Mouse (Mus musculus): ENCODE measurements around the gene Car14. TPM values are rescaled to one million over a fixed set of nuclear protein-coding genes. Genes with fewer than 3 reads are reported as not detected.
"Not testable (repeated sequence)": the region's sequence is repeated elsewhere in the genome, so short reads cannot be mapped to it uniquely, and the experiment has no call there.

Car14 gene
- total RNA-seq, 2 experiments from 2014 or later: 2.4 to 2.5 TPM

GRCm38 (mm10) chr3:95928261-95928657 is 23.8 kb upstream of the Car14 start:
- intact Hi-C loops (cut with DNase I): no loop called here
- DNase-seq: no peak

- intact Hi-C loops (cut with DNase I): no loop called here
- DNase-seq: no peak
Measured at GRCm38 (mm10) chr3:95925087-95925486, 20.6 kb upstream of the Car14 start.

DNA sequence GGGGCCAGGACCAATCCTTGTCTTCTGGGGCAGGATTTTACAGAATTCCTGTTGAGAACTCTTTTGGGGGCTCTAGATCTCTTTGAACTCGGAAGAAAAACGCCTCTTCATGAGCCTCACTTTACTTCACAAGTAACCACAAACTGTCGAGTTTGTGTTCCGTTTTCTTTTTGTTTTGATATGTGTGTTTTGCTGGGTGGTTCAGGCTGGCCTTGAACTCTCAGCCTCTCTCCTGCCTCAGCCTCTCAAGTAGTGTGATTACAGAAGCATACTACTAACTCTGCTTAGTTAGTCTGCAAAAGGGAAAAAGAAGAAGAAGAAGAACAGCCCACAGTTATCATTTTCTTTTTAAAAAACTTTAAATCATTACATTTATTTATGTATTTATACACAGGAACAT is 19.7 kb upstream of the Car14 start:
- DNase-seq: no peak
- intact Hi-C loops (cut with DNase I): no loop called here

DNA sequence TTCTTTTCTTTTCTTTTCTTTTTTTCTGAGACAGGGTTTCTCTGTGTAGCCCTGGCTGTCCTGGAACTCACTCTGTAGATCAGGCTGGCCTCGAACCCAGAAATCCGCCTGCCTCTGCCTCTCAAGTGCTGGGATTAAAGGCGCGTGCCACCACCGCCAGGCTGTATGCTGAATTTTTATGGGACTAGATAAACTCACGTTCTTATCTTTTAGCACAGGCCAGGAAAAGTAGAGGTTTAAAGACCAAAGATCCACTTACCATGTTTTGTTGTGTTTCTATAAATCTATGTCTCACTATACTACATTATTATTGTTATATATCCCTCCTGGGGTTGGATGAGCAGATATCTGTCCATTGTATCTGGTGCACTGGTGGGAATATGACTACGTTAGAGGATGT is 18.9 kb upstream of the Car14 start:
- DNase-seq; intact Hi-C loops (cut with DNase I): not testable (repeated sequence)

DNA sequence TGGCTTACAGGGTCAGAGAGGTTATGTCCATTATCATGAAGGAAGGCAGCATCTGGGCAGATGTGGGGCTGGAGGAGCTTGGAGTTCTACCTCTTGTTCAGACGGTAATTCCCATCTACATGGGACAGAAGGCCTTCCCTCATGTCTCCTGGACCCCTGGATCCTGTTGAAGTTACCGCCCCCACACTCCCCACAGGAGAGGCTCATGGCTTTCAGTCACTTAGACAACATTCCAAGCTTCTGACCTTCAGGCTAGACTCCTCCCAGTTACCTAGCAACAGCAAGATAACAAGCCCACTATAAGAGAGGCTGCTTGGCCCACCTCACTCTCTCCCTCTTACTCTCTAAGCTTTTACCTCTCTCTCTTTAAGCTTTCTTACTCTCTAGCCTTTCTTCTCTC is 16.0 kb upstream of the Car14 start:
- DNase-seq; intact Hi-C loops (cut with DNase I): not testable (repeated sequence)

GRCm38 (mm10) chr3:95916760-95917159 is 12.3 kb upstream of the Car14 start:
- intact Hi-C loops (cut with DNase I): no loop called here

DNA sequence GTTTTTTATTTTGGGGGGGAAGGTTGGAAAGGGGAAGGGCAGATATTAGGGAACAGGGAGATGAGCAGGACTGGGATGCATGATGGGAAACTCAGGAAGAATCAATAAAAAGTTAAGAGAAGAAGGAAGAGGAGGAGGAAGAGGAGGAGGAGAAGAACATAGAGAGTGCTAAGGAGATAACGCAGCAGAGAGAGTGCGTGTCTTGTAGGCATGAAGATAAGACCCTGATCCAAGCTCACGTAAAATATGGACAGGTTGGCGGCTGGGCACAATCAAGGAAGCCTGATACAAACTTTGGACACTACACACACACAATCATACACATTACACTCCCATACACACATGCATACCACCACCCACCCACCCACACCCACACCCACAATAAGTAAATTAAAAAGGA is 10.2 kb upstream of the Car14 start:
- no peak for DNase-seq
- intact Hi-C loops (cut with DNase I): no loop called here

More at GRCm38 (mm10) chr3:95916760-95917159, 12.3 kb upstream of the Car14 start:
- no peak for DNase-seq

- intact Hi-C loops (cut with DNase I): loop anchor here (1.0 kb wide), 1 partner anchor 25 kb away; the partner anchor contains the start of gene Ciart
- no peak for DNase-seq
Measured at GRCm38 (mm10) chr3:95907613-95908012, 3.1 kb upstream of the Car14 start.

DNA sequence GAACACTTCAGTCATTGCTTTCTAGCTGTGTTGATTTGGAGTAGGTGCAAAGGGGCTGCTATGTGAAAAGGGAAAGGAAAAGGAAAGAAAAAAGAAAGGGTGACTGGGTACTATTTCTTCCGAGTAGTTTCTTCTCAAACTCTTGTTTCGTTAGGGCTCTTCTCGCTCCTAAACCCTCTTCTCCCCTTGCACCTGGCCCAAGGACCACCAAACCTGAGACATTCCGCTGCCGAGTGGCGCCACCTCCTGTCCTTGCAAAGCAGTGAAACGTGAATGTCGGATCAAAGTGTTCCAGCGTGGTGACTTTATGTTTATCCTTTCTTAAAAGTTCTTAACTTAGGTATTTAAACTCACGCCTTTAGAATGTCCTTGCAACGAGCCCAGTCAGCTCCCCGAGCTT is 2.4 kb upstream of the Car14 start:
- peak; percentile 46 for DNase-seq
- intact Hi-C loops (cut with DNase I): loop anchor here (1.0 kb wide), 1 partner anchor 25 kb away; the partner anchor contains the start of gene Ciart

DNA sequence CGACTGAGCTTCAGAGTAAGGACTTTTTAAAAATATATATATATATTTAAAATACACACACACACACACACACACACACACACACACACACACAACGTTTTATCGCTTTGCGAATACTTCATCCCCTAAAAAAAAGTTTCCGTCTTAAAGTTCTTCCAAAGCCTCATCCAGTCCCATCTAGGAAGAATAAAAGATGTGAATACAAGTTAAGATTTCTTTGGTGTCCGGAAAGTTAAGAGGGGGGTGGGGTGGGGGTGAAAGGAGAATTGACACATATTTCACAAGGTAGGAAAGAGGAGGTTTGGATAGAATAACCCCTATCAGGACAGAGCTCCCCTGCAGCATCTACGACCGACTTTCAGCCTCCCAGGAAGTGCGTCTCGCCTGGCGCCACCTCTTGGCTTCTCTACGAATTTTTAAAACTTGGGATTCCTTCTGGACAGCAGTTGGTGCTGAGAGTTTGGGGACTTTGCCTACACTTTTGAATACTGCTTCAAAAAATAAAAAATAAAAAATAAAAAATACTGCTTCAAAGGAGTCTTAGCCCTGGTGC is 1.5 kb upstream of the Car14 start:
- peak; percentile 47 for DNase-seq
- intact Hi-C loops (cut with DNase I): no loop called here

- intact Hi-C loops (cut with DNase I): no loop called here
- peak; percentile 43 for DNase-seq
Measured at GRCm38 (mm10) chr3:95905146-95905939, 852 bp upstream of the Car14 start.

DNA sequence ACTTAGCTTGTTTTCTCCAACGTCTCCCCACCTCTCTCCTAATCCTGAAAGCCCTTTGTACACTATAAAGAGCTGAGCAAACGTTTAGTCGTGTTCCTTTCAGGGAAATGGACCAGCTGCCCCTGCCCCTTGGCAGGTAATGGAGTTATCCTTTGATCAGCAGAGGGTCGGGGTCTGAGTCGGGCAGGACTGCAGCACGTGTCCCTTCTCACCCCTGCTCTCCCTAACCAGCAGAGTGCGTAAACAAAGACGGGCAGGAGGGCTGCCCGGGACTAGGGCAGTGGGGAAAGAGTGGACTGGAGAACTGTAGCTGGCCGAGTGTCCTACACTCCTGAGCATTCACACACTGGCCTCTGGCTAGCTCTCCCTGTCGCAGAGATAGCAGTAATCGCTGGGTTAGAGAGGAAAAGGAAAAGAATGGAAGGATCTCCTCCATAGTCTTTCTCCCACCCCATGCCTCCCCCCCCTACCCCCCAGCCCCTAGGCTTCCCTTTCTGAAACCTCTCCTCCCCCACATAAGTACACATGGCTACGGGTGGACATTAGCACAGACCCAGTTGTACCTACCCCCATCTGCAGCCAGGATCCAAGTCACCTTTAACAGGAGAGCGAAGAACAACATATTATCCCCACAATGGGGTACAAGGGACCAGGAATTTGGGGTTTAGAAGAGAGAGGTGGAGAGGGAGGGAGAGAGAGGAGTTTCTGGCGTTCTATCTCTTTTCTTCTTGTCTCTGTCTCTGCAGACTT is 563 bp downstream of the Car14 start:
- no peak for DNase-seq
- intact Hi-C loops (cut with DNase I): no loop called here

DNA sequence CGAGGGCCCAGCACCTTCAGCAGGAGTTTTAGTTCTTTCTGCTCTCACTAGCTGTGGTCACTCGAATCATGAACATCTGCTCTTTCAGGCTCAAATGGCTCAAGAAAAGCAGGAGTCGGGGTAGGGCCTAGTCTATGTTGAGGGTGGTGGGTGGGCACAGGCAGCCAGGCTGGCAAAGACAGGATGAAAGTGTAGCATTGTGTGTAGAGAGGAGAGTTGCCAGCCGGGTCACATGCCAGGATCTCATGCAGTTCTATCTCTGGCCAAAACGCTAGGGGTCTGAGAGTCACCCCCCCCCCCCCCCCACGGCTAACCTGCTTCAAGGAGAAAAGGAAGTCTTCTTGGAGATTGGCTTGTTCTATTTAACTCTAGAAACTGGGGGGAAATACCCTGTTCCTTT is 1.8 kb downstream of the Car14 start:
- no peak for DNase-seq
- intact Hi-C loops (cut with DNase I): no loop called here

- intact Hi-C loops (cut with DNase I): no loop called here
- no peak for DNase-seq
Measured at GRCm38 (mm10) chr3:95902373-95902625, 2.2 kb downstream of the Car14 start.

DNA sequence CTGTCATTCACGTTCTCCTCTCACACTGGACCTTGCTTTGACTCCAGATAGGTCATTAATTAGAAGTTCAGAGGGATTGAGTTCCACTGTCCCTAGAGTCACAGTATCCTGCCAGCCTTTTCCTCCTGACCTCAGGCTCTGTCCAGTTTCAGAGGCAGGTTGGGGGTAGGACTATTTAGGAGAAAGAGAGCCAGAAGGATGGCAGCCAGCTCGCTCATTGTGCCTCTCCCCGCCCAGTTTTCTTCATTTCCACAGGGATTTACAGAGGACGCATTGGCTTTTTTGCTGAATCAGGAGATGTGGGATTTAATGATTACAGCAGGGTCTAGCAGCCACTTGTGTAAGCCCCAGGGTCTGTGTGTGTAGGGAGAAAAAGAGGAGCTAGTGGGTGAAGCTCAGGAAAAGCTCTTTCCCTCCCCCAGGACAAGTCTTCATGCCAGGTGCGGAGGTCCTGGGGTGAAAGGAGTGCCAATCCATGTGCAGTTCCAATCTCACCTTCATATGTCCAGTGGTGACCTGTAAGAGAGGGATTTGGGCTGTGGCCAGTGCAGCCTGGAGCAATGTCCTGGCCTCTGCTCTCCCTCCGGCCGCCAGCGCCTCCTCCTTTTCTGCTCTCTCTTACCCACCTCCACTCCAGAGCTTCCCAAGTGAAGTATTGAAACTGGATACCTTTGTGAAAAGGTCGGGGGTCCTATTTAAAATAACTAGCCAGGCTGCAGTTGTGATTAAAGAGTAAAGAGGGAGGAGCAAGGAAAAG is 2.7 kb downstream of the Car14 start:
- DNase-seq: no peak
- intact Hi-C loops (cut with DNase I): no loop called here

- DNase-seq: no peak
- intact Hi-C loops (cut with DNase I): no loop called here
Measured at GRCm38 (mm10) chr3:95899800-95900524, 4.5 kb downstream of the Car14 start.

DNA sequence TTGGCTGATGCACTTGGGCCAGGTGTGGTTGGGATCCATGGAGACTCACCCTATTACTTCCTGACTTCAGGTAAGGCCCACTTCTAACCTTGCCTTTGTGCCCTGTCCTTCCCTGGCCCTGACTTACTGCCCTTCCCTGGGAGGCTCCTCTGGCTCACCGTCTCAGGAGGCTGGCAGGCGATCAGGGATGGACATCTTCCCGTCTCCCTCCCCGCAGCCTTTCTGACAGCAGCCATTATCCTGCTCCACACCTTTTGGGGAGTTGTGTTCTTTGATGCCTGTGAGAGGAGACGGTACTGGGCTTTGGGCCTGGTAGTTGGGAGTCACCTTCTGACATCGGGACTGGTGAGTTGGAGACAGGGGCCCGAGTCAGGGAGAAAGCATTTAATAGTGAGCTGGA is 9.0 kb downstream of the Car14 start:
- DNase-seq; intact Hi-C loops (cut with DNase I): not testable (repeated sequence)

DNA sequence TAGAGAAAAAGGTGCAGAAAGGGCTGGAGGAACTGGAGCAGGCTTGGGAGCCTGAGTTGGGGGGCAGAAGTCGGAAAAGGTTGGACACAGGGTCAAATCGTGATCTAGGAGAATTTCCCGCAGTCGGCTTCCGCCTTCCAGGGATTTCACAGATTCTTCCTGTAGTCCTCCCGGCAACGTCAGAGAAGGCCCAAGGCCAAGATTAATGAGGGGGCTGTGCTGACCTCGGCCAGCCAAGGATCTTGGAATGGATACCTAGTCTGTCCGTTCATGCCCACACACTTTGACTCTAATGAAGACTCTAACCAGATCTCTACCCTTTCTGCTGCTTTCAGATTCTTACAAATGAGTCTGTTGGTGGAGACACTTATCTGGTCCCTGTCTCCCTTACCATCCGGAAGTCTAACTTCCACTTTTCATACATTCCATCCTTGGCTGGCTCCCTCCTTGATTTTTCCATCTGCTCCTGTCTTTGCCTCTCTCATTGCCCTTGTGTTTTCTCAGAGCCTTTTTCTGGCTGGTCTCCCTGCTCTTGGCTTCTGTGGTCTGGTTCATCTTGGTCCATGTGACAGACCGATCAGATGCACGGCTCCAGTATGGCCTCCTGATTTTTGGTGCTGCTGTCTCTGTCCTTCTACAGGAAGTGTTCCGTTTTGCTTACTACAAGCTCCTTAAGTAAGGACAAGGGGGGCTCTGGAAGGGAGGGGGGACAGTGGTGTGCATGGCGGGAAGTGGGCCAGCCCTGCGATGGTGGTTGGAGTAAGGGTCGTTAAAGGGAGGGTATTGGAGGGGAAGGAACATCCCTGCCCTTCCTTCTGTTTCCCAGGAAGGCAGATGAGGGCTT is 10.0 kb downstream of the Car14 start:
- intact Hi-C loops (cut with DNase I): no loop called here
- DNase-seq: peak; percentile 56

- intact Hi-C loops (cut with DNase I): not testable (repeated sequence)
Measured at GRCm38 (mm10) chr3:95893606-95894316, 10.7 kb downstream of the Car14 start, which contains the start of gene Aph1a. Aph1a (plus strand) TSS chr3:95893969.

More at GRCm38 (mm10) chr3:95893606-95894316, 10.7 kb downstream of the Car14 start, which contains the start of gene Aph1a:
- peak; percentile 97 for DNase-seq

Measured in left cerebral cortex, postnatal 4 days (tissue).